Mouse (Mus musculus) lung, adult 2 months (tissue): ENCODE measurements around the gene Dhfr.

ENCODE experiments used
- CTCF ChIP-seq: fragments of 200-500 bp; IDR thresholded peaks from 2 replicates; pipeline ENCODE4 v1.5.1; 2011; ENCODE audit warnings: mild to moderate bottlenecking, low read length, control low read depth; ENCODE audit not compliant: insufficient read depth
- POLR2A ChIP-seq: fragments of 200-500 bp; IDR thresholded peaks from 2 replicates; pipeline ENCODE4 v1.6.1; 2011; ENCODE audit warnings: low read depth, mild to moderate bottlenecking, control low read depth, low read length, borderline replicate concordance; ENCODE audit errors: extremely low read depth

DNA sequence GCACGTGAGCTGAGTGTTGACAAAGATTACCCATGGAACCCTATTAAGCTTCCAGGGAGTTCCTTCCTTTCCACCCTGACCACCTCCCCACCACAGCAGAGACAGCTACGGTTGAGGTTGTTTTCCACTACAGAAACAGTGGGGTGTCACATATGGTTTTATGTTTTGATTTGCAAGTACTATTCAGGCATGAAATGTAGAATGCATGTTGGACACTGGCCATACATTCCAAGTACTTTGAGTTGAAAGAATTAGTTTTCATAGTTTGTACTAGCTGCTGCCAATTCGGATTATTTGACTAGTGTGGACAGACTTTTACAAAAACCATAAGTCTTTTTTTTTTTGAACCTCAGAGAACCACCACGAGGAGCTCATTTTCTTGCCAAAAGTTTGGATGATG, 10.8 kb downstream of the Dhfr start:
- TF ChIP-seq CTCF = no peak
- no peak for TF ChIP-seq POLR2A
